Mouse (Mus musculus) cerebellum, adult (tissue): ENCODE measurements around the gene Dmwd.
A peak's percentile ranks its signal among the peaks of the same experiment; 100 is the strongest.

Source experiments
- ATAC-seq: cut with Nextera tagmentation; 2 replicates; pipeline ENCODE4 v1.9.2; 2017; ENCODE audit warnings: mild to moderate bottlenecking, moderate library complexity, mixed read lengths; ENCODE audit not compliant: insufficient number of reproducible peaks, low FRiP score, low TSS enrichment

Gene Dmwd

DNA sequence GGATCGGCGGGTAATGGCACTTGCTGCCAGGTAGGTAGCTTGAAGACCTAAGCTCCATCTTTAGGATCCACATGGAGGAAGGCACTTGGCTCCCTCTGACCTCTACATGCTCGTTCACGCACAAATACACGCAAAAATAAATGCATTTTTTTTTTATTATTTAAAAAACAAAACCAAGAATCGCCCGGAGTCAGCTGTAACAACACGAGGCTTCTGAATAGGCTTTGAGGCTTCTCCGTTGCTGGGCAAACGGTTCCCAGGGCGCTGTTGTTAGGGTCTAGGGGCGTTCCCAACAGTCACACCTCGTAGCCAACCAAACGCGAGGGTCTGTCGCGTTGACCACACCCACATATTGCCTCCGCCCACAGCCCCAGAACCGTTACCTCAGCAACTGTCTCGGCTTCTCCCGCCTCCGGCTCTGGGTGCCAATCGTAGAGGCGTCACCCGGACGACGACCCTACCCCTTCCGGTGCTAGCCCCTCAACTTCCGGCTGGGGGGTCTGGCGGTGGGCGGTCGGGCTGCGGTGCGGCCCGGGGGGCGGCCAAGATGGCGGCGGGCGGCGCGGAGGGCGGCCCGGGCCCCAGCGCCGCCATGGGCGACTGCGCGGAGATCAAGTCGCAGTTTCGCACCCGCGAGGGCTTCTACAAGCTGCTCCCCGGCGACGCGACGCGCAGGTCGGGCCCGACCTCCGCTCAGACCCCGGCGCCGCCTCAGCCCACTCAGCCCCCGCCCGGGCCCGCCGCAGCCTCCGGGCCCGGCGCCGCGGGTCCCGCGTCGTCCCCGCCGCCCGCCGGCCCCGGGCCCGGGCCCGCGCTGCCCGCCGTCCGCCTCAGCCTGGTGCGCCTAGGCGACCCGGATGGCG, at the start of gene Dmwd:
TSS of gene Dmwd (plus strand) at position 505 of the 863 bp plus-strand sequence.
- ATAC-seq = peak; percentile 89

GRCm38 (mm10) chr7:19028067-19028466, 48.0 kb upstream of the Dmwd start:
- no peak for ATAC-seq

GRCm38 (mm10) chr7:19029084-19029653, 46.9 kb upstream of the Dmwd start:
- no peak for ATAC-seq

DNA sequence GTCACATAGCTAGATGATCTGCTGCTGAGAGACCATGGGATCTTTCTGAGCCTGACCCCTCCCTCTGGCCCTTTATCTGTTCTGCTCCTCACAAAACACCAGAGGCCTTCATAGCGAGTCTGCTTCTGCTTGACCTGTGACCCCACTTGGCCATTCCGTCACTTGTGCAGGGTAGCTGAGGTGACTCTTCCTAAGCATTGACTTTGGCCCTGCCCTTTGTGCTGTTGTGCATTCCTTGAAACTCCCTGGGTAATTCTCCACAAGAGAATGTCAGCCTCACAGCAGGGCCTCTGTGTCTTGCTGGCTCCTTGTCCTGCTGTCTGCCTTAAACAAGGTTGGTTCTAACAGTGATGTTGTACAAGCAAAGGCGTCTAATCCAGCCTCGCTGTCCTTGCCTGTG, 44.4 kb upstream of the Dmwd start:
- no peak for ATAC-seq

- no peak for ATAC-seq
Measured at GRCm38 (mm10) chr7:19044616-19045015, 31.4 kb upstream of the Dmwd start.

DNA sequence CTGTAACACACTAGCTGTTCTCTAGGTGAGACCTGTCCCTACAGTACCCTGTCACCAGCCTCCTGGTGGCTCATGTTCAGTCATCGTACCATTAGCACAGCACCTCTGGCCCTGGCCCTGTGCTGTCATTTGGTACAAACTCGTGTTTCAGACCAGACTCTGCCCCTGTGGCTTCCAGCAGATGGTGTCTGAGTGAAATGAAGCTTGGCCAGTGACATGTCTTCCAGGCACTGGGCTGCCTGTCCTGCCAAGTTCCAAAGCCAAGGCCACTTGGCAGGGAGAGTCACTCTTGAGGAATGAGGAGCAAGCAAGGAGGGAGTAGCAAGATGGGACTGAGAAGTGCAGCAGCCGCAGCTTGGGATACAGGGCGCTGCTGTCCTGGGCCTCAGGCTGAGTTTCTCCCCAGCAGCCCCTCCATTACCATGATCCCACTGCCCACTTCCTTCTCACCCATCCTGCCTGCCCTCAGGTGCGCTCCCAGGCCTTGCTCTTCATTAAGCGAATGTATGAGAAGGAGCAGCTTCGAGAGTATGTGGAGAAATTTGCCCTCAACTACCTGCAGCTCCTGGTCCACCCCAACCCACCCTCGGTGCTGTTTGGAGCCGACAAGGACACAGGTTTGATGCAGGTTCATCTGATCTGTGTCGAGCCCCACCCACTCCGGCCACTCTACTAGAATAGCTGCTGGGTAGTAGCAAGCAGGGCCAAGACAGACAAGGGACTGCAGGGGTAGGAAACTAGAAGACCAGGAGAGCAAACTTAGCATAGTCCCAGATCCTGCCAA, 29.5 kb upstream of the Dmwd start:
- ATAC-seq = peak; percentile 72

GRCm38 (mm10) chr7:19048006-19048527, 28.0 kb upstream of the Dmwd start:
- ATAC-seq = no peak

- ATAC-seq = no peak
Measured at GRCm38 (mm10) chr7:19049252-19049651, 26.8 kb upstream of the Dmwd start.

DNA sequence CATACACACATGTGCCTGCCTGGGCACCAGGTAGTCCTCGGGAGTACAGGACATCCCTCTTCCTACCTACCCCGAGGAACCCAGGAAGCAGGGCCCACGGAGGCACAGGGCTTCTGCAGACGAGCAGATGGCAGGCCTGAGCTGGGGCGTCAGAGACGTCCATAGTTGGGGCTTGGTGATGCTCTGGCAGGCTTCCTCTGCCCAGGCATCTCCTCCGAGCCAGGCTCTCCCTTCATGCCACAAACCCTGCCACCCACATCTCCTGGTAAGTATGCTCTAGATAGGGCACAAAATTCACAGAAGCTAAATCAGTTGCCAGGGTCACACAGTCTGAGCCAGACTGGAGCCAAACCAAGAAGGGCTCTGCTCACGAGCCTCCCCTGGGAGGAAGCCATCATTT, 25.9 kb upstream of the Dmwd start:
- ATAC-seq = no peak

DNA sequence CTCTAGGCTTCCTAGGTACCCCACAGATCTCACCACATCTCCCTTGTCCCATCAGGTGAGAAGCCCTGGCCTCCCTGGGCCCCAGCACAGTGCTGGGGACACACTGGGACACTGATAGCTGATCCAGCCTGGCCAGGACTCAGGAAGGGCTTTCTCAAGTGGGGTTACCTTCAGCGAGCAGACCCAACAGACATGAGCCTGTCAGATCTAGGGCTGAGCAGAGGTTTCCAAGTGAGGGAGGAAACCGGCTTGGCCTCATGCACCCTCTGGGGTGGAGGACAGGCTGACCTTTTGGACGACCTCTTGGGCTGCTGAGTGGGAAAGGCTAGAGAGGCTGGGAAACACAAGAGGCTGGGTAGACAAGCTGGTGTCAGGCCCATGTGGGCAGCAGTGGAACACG, 24.9 kb upstream of the Dmwd start:
- no peak for ATAC-seq

DNA sequence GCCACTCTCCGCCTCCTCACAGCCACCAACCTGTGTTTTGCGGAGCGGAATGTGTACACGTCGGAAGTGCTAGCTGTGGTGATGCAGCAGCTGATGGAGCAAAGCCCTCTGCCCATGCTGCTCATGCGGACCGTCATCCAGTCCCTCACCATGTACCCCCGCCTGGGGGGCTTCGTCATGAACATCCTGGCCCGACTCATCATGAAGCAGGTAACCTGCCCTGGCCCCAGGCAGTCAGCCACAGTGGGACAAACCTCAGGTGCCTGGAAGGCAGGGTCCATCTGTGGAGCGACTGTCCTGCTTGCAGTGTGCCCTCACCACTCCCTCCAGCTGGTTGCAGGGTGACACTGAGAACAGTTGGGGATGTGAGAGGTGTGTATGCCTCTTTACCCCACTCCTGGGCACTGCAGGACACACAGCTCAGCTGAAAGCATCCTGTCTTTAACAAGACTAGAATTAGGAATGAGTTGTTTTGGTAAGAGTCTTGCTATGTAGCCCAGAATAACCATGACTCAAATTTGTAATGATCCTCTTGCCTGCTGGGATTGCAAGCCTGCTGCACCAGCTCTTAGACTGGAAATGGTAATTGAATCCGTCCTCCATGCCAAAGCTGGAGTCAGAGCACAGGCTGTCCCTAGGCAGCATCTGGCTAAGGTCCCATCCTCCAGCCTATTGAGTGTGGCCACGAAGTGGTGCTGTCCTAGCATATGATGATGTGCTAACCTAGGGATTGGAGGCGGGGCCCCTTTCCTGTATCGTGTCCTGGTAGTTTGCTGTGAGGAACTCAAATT, 23.5 kb upstream of the Dmwd start:
- ATAC-seq = no peak

GRCm38 (mm10) chr7:19053136-19053532, 22.9 kb upstream of the Dmwd start:
- ATAC-seq = no peak

- 0 out of 2 replicates have a peak, but pooled peaks have one; percentile 17 for ATAC-seq
Measured at GRCm38 (mm10) chr7:19054047-19054776, 21.8 kb upstream of the Dmwd start, which contains the start of gene Rsph6a. Gene Rsph6a, plus strand, starts transcription at chr7:19054690.

DNA sequence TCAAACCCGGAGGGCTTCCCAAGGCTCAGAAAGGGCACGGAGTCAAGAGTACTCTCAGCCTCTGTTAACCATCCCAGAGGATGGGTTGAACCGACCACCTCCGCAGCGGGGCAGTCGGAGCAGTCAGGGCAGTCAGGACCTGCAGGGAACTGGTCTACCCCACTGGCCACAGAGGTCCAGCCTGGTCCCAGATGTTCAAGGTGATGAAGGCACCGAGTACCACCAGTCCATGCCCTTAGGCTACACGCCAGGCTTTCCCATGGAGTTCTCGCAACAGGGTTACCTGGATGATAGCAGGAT, 21.3 kb upstream of the Dmwd start:
- ATAC-seq = no peak

- no peak for ATAC-seq
Measured at GRCm38 (mm10) chr7:19055108-19055507, 20.9 kb upstream of the Dmwd start.

DNA sequence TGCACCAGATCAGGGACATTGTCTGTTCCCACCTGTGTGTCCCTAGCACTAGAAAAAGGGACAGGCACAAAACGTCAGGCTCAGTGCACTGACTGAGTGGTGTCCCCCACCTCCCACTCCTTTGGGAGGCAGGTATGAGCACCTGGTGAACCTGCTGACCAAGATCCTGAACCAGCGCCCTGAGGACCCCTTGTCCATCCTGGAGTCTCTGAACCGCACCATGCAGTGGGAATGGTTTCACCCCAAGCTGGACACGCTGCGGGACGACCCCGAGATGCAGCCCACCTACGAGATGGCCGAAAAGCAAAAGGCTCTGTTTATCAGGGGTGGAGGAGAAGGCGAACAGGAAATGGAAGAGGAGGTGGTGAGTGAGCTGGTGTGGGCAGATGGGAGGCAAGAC, 18.6 kb upstream of the Dmwd start:
- ATAC-seq = no peak

DNA sequence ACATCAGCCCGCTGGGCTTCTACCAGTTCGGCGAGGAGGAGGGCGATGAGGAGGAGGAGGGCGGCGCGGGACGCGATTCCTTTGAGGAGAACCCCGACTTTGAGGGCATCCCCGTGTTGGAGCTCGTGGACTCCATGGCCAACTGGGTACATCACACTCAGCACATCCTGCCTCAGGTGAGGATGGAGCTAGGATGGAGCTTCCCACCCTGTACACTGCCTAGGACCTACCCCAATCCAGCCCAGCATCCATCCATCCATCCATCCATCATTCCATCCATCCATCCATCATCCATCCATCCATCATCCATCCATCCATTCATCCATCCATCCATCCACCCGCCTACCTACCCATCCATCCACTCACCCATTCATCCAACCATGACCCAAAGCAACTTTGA, 10.1 kb upstream of the Dmwd start:
- no peak for ATAC-seq

DNA sequence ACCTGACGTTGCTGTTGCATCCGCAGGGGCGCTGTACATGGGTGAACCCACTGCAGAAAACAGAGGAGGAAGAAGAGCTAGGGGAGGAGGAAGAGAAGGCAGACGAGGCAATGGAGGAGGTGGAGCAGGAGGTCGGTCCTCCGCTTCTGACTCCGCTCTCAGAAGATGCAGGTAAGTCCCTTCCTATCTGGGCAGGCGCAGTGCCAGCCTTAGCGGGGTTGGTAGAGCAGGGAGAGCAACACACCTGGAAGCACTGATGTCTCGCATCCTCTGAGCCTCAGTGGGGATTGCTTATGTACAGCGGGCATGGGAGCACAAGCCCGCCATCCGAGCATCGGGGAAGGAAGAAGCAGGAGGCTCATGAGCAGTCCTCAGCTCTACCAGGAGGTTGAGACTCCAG, 9.0 kb upstream of the Dmwd start:
- ATAC-seq = no peak

GRCm38 (mm10) chr7:19067935-19068334, 8.1 kb upstream of the Dmwd start:
- ATAC-seq = no peak

- no peak for ATAC-seq
Measured at GRCm38 (mm10) chr7:19068707-19069106, 7.3 kb upstream of the Dmwd start.
